Mouse (Mus musculus) embryonic facial prominence, embryonic 12.5 days (tissue): ENCODE measurements around the gene Esam. TPM values are rescaled to one million over a fixed set of nuclear protein-coding genes. Genes with fewer than 3 reads are reported as not detected.

Experiments used
- ATAC-seq: fragments of 200-750 bp; cut with Nextera tagmentation; 2 replicates; pipeline ENCODE4 v1.8.0; 2017; ENCODE audit not compliant: insufficient number of reproducible peaks, insufficient read depth, low FRiP score, low TSS enrichment
- H3K27ac ChIP-seq: fragments of 300-500 bp; sonication (generic); 2 replicates; pipeline ENCODE4 v1.5.1; 2016; ENCODE audit warnings: mild to moderate bottlenecking
- H3K27me3 ChIP-seq: fragments of 300-500 bp; sonication (generic); 2 replicates; pipeline ENCODE4 v1.6.1; 2016; ENCODE audit warnings: mild to moderate bottlenecking, moderate library complexity
- H3K36me3 ChIP-seq: fragments of 300-500 bp; sonication (generic); 2 replicates; pipeline ENCODE4 v1.6.1; 2016; ENCODE audit warnings: mild to moderate bottlenecking
- H3K4me1 ChIP-seq: fragments of 300-500 bp; sonication (generic); 2 replicates; pipeline ENCODE4 v1.6.1; 2016
- H3K4me2 ChIP-seq: fragments of 300-500 bp; sonication (generic); replicated peaks from 2 replicates; pipeline ENCODE4 v1.6.1; 2016; ENCODE audit warnings: mild to moderate bottlenecking, moderate library complexity
- H3K4me3 ChIP-seq: fragments of 300-500 bp; sonication (generic); 2 replicates; pipeline ENCODE4 v1.5.1; 2016; ENCODE audit warnings: mild to moderate bottlenecking
- H3K9ac ChIP-seq: fragments of 300-500 bp; sonication (generic); 2 replicates; pipeline ENCODE4 v1.6.1; 2016; ENCODE audit warnings: mild to moderate bottlenecking, moderate library complexity
- H3K9me3 ChIP-seq: fragments of 300-500 bp; sonication (generic); 2 replicates; pipeline ENCODE4 v1.6.1; 2016; ENCODE audit warnings: mild to moderate bottlenecking, moderate library complexity
- WGBS: fragments of 180-500 bp; shearing (Covaris S2); methylation state at CpG from one replicate; pipeline ENCODE4 v1.1.7; 2016; 5-methylcytosine and 5-hydroxymethylcytosine counted together
- polyA plus RNA-seq: library from polyadenylated mRNA; unstranded; fragments of >200 nt; fragmentation: Nextera tagmentation; extraction: Ambion mirVana; gene quantifications from 2 replicates; pipeline ENCODE4 v1.2.1, GENCODE M21; 2016

The Esam gene
- polyA plus RNA-seq, 1 experiment from 2014 or later = 34.0 TPM

DNA sequence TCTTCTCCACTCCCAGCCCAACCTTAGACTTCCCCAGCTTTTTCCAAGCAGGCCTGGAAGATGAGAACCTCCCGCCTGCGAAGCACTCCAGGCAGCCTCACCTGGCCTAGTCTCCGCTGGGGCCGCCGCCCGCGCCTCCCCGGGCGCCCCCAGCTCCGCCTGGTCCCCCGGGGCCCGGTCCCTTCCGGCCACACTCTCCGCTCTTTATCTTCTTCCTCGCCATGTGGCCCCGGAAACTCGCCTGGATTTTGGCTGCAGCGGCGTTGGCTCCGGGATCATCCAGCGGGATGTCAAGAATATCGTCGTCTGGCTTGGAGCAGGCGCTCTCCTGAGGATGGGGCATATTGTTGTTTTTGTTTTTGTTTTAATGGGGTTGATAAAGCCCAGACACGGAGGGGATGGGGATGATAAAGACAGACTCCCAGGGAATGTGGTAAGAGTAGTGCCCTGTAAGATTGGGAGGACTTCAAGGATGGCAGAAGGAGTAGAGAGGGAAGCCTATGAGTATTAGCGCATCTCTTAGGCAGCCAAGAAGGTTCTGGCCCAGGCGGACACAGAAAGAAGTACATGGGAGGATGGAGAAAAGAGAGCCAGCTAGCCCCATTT, 18.1 kb downstream of the Esam start:
- no peaks in the 10 kb centered on the region for H3K9me3 ChIP-seq
- H3K9ac ChIP-seq = no peak overlapping the region
- no peaks in the 10 kb centered on the region for H3K36me3 ChIP-seq
- 9% methylated on average over 27 of the region's 27 CpGs for WGBS
- ATAC-seq = no peak
- peaks cover 53% of the 10 kb centered on the region for H3K27me3 ChIP-seq
- H3K4me1 ChIP-seq = peaks cover 13% of the 10 kb centered on the region; the same call in 1 of the 2 replicates
- H3K4me3 ChIP-seq = peak overlapping the region; percentile 24; the same call in 1 of the 2 replicates
- H3K4me2 ChIP-seq = 0 out of 2 replicates have a peak overlapping the region, but pooled peaks have one; percentile 16
- no peak overlapping the region for H3K27ac ChIP-seq

DNA sequence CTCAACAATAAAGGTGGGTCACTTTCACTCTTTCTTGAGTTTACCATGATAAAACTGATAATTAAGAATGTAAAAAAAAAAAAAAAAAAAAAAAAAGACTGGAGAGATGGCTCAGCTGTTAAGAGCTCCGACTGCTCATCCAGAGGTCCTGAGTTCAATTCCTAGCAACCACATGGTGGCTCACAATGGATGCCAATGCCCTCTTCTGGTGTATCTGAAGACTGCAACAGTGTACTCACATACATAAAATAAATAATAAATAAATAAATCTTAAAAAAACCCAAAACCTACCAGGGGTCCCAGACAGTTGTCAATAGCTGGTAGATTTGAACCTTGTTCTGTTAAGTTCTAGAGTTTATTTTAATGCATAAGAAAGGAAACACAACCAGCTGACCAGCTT, 19.0 kb downstream of the Esam start:
- ATAC-seq = no peak
- no peak overlapping the region for H3K27ac ChIP-seq

DNA sequence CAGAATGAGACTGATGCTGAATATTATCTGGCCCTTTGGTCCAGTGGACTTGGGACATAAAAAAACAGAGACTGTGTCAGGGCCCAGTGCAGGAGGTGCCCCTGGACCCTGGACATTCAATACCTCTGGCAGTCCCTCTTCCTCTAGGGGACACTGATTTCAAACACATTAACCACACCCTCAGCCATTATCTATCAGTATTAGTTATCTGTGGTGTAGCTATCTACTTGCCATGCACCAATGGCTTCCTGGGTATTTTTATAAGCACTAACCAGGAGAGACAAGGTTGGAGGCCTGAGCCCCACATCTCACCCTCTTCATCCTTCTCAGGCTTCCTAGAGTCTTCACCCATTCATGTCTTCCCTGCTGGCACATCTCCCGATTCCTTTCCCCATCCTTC, 22.6 kb downstream of the Esam start:
- WGBS = 67% methylated on average over 1 of the region's 1 CpGs
- H3K9me3 ChIP-seq = no peaks in the 10 kb centered on the region
- H3K4me1 ChIP-seq = peaks cover 20% of the 10 kb centered on the region
- no peak for ATAC-seq
- H3K9ac ChIP-seq = no peak overlapping the region
- peaks cover 61% of the 10 kb centered on the region for H3K27me3 ChIP-seq
- no peaks in the 10 kb centered on the region for H3K36me3 ChIP-seq
- no peak overlapping the region for H3K4me2 ChIP-seq
- H3K4me3 ChIP-seq = no peak overlapping the region
- no peak overlapping the region for H3K27ac ChIP-seq

More for the DNA sequence above, 19.0 kb downstream of the Esam start:
- Histone ChIP-seq H3K9me3 (no peaks in the 10 kb centered on the region), H3K4me2 (no peak overlapping the region), H3K27me3 (peaks cover 63% of the 10 kb centered on the region), H3K9ac (no peak overlapping the region), H3K4me1 (peaks cover 15% of the 10 kb centered on the region; the same call in 1 of the 2 replicates), H3K4me3 (no peak overlapping the region), H3K36me3 (no peaks in the 10 kb centered on the region)
- WGBS = 100% methylated on average over 1 of the region's 1 CpGs

DNA sequence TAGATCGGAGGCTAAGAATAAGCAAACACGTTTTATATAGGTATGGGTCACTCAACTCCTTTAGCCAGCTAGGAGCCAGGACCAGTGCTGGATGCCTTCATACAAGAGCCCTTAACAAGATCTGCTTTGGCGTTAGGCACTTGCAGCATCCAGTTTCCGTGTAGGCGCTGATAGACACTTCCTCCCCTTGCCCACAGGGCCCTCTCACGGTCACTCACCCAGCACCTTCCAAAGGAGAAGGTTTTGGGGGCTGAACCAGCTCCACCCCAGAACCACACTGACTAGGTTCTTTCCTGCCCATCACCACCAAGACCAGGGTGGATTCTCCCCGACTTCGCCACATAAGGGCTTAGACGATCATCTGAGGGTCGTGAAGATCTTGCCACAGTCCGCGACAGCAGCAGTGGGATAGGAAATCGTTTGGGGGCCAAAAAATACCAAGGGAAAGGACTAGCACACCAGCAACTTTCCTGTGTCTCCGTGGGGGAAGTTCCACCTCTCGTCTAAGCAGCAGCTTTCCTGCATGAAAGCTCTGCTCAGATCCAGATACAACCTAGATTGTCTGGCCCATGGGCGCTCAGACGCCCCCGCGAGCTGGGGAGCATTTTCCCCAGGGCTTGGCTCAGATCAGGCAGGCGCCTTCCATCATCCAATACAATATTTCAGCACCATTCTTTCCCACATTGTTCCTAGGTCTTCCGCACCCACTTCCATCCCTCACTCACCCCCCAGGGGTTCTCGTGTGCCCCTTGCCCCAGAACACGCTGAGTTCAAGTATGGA, 24.1 kb downstream of the Esam start:
- no peak for ATAC-seq
- H3K27me3 ChIP-seq = peaks cover 53% of the 10 kb centered on the region
- WGBS = 3% methylated on average over 23 of the region's 23 CpGs
- H3K36me3 ChIP-seq = no peaks in the 10 kb centered on the region
- no peak overlapping the region for H3K27ac ChIP-seq
- no peaks in the 10 kb centered on the region for H3K9me3 ChIP-seq
- peak overlapping the region; percentile 40 for H3K4me3 ChIP-seq
- peak overlapping the region; percentile 80 for H3K4me2 ChIP-seq
- peaks cover 17% of the 10 kb centered on the region for H3K4me1 ChIP-seq
- H3K9ac ChIP-seq = peak overlapping the region; percentile 22; the same call in 1 of the 2 replicates

DNA sequence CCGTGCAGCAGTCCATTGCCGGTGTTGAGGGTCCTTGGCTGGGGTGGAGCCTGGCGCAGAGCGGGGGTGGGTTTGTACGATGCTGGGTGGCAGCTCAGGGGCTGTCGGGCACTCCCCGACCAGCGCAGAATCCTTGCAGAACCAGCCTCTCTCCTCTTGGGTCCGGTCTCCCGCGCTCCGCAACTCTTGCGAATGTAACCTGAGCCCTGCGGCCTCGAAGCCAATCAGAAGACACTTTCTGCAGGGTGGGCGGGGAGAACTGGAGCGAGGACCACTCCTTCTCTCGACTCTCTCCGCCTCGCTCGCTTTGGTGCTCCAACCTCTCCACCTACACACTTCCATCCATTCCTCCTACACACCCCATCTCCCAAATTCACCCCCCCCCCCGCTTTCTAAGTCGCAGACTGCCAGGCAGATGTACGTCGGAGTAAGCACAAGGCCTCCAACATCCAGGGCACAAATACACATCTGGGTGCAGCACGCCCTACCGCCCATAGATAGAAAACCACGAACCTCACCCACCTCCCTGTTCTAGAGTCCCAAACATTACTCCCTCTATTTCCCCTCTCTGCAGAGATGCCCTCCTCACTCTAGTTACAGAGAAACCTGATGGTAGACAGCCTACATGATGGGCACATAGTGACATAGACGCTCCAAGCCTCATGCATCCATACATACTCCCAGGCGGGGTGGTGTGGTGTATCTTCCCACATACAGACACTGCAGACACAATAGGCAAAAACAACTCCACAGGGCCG, 24.8 kb downstream of the Esam start, which contains the start of gene Nrgn:
Gene Nrgn (minus strand): TSS at position 369 of the 758 bp plus-strand sequence.
- WGBS = 5% methylated on average over 31 of the region's 31 CpGs
- no peak within 1 kb of the TSS for H3K27ac ChIP-seq
- H3K4me2 ChIP-seq = peak within 1 kb of the TSS; percentile 80
- H3K9me3 ChIP-seq = no peaks in the 10 kb centered on the region
- peak; percentile 92 for ATAC-seq
- H3K4me3 ChIP-seq = peak within 1 kb of the TSS; percentile 40
- H3K36me3 ChIP-seq = no peaks in the 10 kb centered on the region
- peak within 1 kb of the TSS; percentile 22; the same call in 1 of the 2 replicates for H3K9ac ChIP-seq
- H3K27me3 ChIP-seq = peaks cover 47% of the 10 kb centered on the region
- peaks cover 17% of the 10 kb centered on the region for H3K4me1 ChIP-seq

DNA sequence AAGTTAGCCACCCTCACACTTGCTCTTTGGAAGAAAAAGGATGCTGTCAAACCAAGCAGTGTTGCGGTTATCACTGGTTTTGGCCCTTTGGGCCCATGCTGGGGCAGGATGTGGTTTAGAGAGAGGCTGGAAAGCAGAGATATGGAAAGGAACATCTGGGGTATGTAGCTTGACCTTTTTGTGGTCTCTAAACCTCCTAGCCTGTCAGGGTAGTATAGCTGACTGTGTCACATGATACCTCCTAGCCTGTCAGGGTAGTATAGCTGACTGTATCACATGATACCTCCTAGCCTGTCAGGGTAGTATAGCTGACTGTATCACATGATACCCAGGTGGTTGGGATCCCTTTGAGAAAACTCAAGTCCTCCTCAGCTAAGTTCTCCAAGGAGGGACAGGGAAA, 26.4 kb downstream of the Esam start:
- no peak overlapping the region for H3K4me2 ChIP-seq
- H3K4me3 ChIP-seq = no peak overlapping the region
- no peaks in the 10 kb centered on the region for H3K9me3 ChIP-seq
- peaks cover 40% of the 10 kb centered on the region for H3K27me3 ChIP-seq
- H3K9ac ChIP-seq = no peak overlapping the region
- H3K36me3 ChIP-seq = no peaks in the 10 kb centered on the region
- no peak overlapping the region for H3K27ac ChIP-seq
- no peak for ATAC-seq
- H3K4me1 ChIP-seq = peaks cover 17% of the 10 kb centered on the region
- WGBS = 75% methylated on average over 1 of the region's 1 CpGs

DNA sequence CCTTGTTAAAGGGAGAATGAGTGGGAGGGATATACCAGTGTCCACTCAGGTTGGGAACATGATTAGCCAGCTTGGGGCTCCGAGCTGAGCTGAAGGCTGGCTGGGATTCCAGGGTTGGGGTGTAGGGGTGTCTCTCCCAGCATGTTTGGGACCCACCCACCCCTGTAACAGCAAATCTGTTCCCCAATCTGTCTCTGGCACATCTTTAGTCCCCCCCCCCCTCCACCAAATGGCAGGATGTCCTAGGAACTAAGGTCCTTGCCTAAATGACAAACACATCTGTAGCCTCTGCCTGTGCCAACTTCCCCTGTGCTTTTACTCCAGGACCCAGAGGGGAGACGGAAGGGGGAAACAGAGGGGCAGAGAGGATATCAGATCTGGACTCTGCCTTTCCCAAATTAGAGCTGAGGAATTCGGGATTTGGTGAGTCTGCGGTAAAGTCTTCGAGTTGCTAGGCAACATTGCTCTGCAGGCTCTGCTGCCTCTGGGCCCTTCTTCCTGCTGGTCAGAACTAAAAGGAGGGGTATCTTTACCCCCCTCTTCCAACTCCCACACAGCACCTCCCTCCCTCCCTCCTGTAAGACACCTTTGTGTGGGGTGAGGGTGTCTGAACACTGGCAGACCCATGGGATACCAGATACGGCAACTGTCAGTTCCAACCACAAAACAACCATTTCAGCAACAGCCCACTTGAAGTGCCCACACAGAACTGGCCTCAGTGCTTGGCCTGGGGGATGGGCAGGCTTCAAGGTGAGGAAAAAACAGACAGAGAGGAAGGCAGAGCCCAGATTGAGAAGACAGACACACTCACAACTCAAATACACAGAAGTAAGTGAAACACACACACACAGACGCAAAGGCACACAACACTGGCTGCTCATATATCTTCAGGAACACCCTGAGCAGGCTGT, 27.2 kb downstream of the Esam start, which contains the start of gene Siae:
Gene Siae (plus strand): TSS at position 861 of the 911 bp plus-strand sequence.
- H3K27me3 ChIP-seq = peaks cover 32% of the 10 kb centered on the region
- no peak within 1 kb of the TSS for H3K27ac ChIP-seq
- H3K4me1 ChIP-seq = peaks cover 17% of the 10 kb centered on the region
- H3K4me3 ChIP-seq = no peak within 1 kb of the TSS
- H3K9ac ChIP-seq = no peak within 1 kb of the TSS
- no peaks in the 10 kb centered on the region for H3K36me3 ChIP-seq
- no peaks in the 10 kb centered on the region for H3K9me3 ChIP-seq
- ATAC-seq = no peak
- WGBS = 23% methylated on average over 7 of the region's 7 CpGs
- no peak within 1 kb of the TSS for H3K4me2 ChIP-seq

DNA sequence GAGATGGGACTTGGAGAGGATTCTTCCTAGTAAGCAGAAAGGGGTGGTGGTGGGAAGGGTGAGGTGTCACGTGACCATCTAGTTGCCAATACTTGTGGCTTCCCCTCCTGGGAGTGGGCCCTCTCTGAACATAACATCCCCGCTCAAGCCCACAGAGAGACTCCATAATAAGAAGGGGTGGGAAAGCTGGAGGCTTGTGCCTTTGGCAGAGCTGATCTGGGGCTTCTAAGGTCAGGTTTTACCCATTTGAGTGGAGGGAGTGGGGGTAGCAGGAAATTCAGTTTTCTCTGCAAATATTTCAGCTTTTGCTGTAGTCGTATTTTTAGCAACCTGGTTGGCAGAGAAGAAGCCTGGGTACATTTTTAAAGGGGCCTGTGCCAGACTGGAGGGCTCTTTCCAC, 28.5 kb downstream of the Esam start:
- no peak overlapping the region for H3K9ac ChIP-seq
- peaks cover 19% of the 10 kb centered on the region for H3K27me3 ChIP-seq
- 66% methylated on average over 3 of the region's 3 CpGs for WGBS
- no peak overlapping the region for H3K4me3 ChIP-seq
- no peak overlapping the region for H3K4me2 ChIP-seq
- no peaks in the 10 kb centered on the region for H3K9me3 ChIP-seq
- H3K27ac ChIP-seq = no peak overlapping the region
- ATAC-seq = no peak
- no peaks in the 10 kb centered on the region for H3K36me3 ChIP-seq
- H3K4me1 ChIP-seq = peaks cover 17% of the 10 kb centered on the region

DNA sequence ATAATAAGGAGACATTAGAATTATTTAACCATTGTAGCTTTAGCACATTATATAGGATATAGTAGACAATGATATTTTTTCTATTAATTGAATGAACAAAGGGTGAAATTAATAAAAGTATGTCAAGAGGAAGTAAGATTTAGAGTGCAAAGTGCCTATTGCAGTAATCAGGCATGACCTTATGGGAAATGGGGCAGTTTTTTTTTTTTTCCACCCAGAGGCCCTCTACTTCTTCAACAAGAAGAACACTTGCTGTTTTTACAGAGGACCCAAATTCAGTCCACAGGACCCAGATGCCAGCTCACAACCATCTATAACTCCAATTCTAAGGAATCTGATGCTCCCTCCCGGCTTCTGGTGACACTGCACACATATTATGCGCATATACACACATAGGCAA, 32.7 kb downstream of the Esam start:
- Histone ChIP-seq H3K4me1 (no peaks in the 10 kb centered on the region), H3K9me3 (no peaks in the 10 kb centered on the region), H3K27ac (no peak overlapping the region), H3K4me2 (no peak overlapping the region), H3K27me3 (0 out of 2 replicates have a peak, but pooled peaks cover 4% of the 10 kb centered on the region), H3K9ac (no peak overlapping the region), H3K4me3 (no peak overlapping the region), H3K36me3 (no peaks in the 10 kb centered on the region)
- ATAC-seq = no peak
- WGBS = 78% methylated on average over 2 of the region's 2 CpGs

DNA sequence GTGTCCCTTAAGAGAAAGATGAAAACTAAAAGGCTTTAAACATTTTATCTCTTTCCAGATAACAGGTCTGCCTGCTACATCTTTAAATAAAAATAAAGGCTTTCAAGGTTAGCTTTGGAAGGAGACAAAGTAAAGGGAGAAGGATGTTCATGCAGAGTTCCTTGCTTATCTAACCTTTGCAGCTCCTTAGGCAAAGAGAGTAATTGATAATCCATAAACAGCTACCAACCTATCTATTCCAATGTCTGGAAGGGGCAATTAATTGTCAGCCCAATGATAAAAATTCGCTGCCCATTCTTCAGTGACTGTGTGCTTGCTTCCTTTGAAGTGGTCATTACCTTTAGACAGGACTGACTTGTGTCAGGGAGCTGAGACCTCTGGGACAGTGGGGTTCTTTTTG, 35.9 kb downstream of the Esam start:
- H3K9me3 ChIP-seq = no peaks in the 10 kb centered on the region
- WGBS = 67% methylated on average over 1 of the region's 1 CpGs
- no peak for ATAC-seq
- no peak overlapping the region for H3K4me3 ChIP-seq
- H3K36me3 ChIP-seq = no peaks in the 10 kb centered on the region
- no peaks in the 10 kb centered on the region; the same call in 1 of the 2 replicates for H3K27me3 ChIP-seq
- no peak overlapping the region for H3K4me2 ChIP-seq
- no peak overlapping the region for H3K9ac ChIP-seq
- no peak overlapping the region for H3K27ac ChIP-seq
- H3K4me1 ChIP-seq = peaks cover 7% of the 10 kb centered on the region; the same call in 1 of the 2 replicates

DNA sequence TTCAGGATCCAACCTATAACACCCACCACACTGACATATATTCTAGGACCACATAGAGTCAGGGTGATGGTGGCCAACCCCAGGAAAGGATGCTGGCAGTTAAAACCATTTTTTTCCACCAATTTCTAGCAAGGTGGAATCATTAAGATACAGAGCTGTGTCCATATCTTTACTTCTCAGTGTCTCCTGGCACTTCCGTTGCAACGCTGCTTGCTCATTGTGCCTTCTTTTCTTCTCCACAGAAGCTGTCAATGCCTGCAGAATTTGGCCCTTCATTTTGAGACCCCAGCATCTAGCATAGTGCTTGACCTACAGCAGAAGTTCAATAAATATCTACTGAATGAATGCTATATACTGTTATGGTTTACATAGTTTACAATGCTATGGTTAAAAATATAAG, 39.1 kb downstream of the Esam start:
- no peaks in the 10 kb centered on the region for H3K9me3 ChIP-seq
- no peak overlapping the region for H3K27ac ChIP-seq
- H3K4me1 ChIP-seq = peaks cover 7% of the 10 kb centered on the region; the same call in 1 of the 2 replicates
- no peak overlapping the region for H3K9ac ChIP-seq
- 95% methylated on average over 2 of the region's 2 CpGs for WGBS
- H3K27me3 ChIP-seq = no peaks in the 10 kb centered on the region; the same call in 1 of the 2 replicates
- no peak overlapping the region for H3K4me3 ChIP-seq
- H3K36me3 ChIP-seq = no peaks in the 10 kb centered on the region
- no peak for ATAC-seq
- H3K4me2 ChIP-seq = no peak overlapping the region
